Mouse (Mus musculus) inflammation-experienced regulatory T-cells, adult 6 months (primary cell): ENCODE data around the gene Zap70. TPM values are rescaled to one million over a fixed set of nuclear protein-coding genes. Genes with fewer than 3 reads are reported as not detected.
A peak's percentile ranks its signal among the peaks of the same experiment; 100 is the strongest.
"Not testable (repeated sequence)": the region's sequence is repeated elsewhere in the genome, so short reads cannot be mapped to it uniquely, and the experiment has no call there.

ENCODE experiments used
- ATAC-seq: one replicate; pipeline ENCODE4 v1.8.0; 2017
- polyA plus RNA-seq, 3 experiments: library from polyadenylated mRNA; unstranded; fragments of 100-300 nt; shearing (Covaris generic); gene quantifications; one replicate each; pipeline ENCODE4 v1.2.1; 2017

Gene Zap70
- polyA plus RNA-seq, 3 experiments from 2014 or later, result 241 to 287 (median 257) TPM

GRCm38 (mm10) chr1:36780793-36781192 lies 19.2 kb downstream of the Zap70 start:
- ATAC-seq, result no peak

GRCm38 (mm10) chr1:36782476-36782875 lies 20.9 kb downstream of the Zap70 start:
- no peak for ATAC-seq

- peak; percentile 57 for ATAC-seq
These were observed 23.0 kb downstream of the Zap70 start for GRCm38 (mm10) chr1:36784365-36785134.

- no peak for ATAC-seq
These were observed 23.6 kb downstream of the Zap70 start for GRCm38 (mm10) chr1:36785238-36785641.

- no peak for ATAC-seq
These were observed 24.8 kb downstream of the Zap70 start for GRCm38 (mm10) chr1:36786377-36786776.

- no peak for ATAC-seq
These were observed 27.8 kb downstream of the Zap70 start for GRCm38 (mm10) chr1:36789416-36789815.

GRCm38 (mm10) chr1:36796711-36797110 lies 35.1 kb downstream of the Zap70 start:
- ATAC-seq, result no peak

- peak; percentile 93 for ATAC-seq
These were observed 35.9 kb downstream of the Zap70 start for GRCm38 (mm10) chr1:36797481-36797880.

GRCm38 (mm10) chr1:36800379-36801011 lies 38.9 kb downstream of the Zap70 start:
- no peak for ATAC-seq

- no peak for ATAC-seq
These were observed 42.7 kb downstream of the Zap70 start for GRCm38 (mm10) chr1:36804259-36804658.

- ATAC-seq, result no peak
These were observed 43.2 kb downstream of the Zap70 start for GRCm38 (mm10) chr1:36804833-36805232.

GRCm38 (mm10) chr1:36806181-36806905 lies 44.7 kb downstream of the Zap70 start:
- no peak for ATAC-seq

- ATAC-seq, result no peak
These were observed 45.5 kb downstream of the Zap70 start for GRCm38 (mm10) chr1:36807086-36807485.

GRCm38 (mm10) chr1:36807782-36808565 lies 46.4 kb downstream of the Zap70 start:
- no peak for ATAC-seq

GRCm38 (mm10) chr1:36811806-36812205 lies 50.2 kb downstream of the Zap70 start:
- ATAC-seq, result no peak

- ATAC-seq, result no peak
These were observed 51.8 kb downstream of the Zap70 start for GRCm38 (mm10) chr1:36813415-36813814.

GRCm38 (mm10) chr1:36814271-36814903 lies 52.8 kb downstream of the Zap70 start:
- ATAC-seq, result no peak

GRCm38 (mm10) chr1:36815166-36815565 lies 53.6 kb downstream of the Zap70 start:
- ATAC-seq, result no peak

GRCm38 (mm10) chr1:36821918-36822317 lies 60.3 kb downstream of the Zap70 start:
- ATAC-seq, result not testable (repeated sequence)

GRCm38 (mm10) chr1:36824356-36824755 lies 62.8 kb downstream of the Zap70 start:
- no peak for ATAC-seq

- ATAC-seq, result no peak
These were observed 69.6 kb downstream of the Zap70 start for GRCm38 (mm10) chr1:36830913-36831866.
